Mouse (Mus musculus) left cerebral cortex, adult 8-10 months (tissue): ENCODE measurements around the gene AU018091. TPM values are rescaled to one million over a fixed set of nuclear protein-coding genes. Genes with fewer than 3 reads are reported as not detected.
"Not testable (repeated sequence)": the region's sequence is repeated elsewhere in the genome, so short reads cannot be mapped to it uniquely, and the experiment has no call there.

Experiments
- DNase-seq, 2 experiments: peaks; one replicate each; pipeline ENCODE4 v3.0.0; 2022; ENCODE audit warnings: low spot score in 2 of 2
- total RNA-seq, 4 experiments: library from RNA; stranded (reverse); gene quantifications; 2 replicates each; pipeline ENCODE4 v1.2.4; 2022

Gene AU018091
- not detected for total RNA-seq

GRCm38 (mm10) chr7:3168925-3169324 lies at the start of gene AU018091:
TSS of gene AU018091 (minus strand) at chr7:3169203.
- no peak for DNase-seq

- DNase-seq = no peak
Observed at GRCm38 (mm10) chr7:3217546-3218056, 48.6 kb upstream of the AU018091 start.

- no peak for DNase-seq
Observed at GRCm38 (mm10) chr7:3216331-3216730, 47.3 kb upstream of the AU018091 start.

GRCm38 (mm10) chr7:3213557-3213956 lies 44.6 kb upstream of the AU018091 start:
- DNase-seq = no peak

GRCm38 (mm10) chr7:3213156-3213555 lies 44.2 kb upstream of the AU018091 start:
- DNase-seq = no peak

GRCm38 (mm10) chr7:3212002-3212790 lies 43.2 kb upstream of the AU018091 start:
- DNase-seq = no peak

- no peak for DNase-seq
Observed at GRCm38 (mm10) chr7:3211518-3211917, 42.5 kb upstream of the AU018091 start.

GRCm38 (mm10) chr7:3210605-3211004 lies 41.6 kb upstream of the AU018091 start:
- no peak for DNase-seq

GRCm38 (mm10) chr7:3206520-3206919 lies 37.5 kb upstream of the AU018091 start:
- no peak for DNase-seq

- no peak for DNase-seq
Observed at GRCm38 (mm10) chr7:3204628-3205027, 35.6 kb upstream of the AU018091 start.

- no peak for DNase-seq
Observed at GRCm38 (mm10) chr7:3203890-3204289, 34.9 kb upstream of the AU018091 start.

- no peak for DNase-seq
Observed at GRCm38 (mm10) chr7:3201134-3201705, 32.2 kb upstream of the AU018091 start.

GRCm38 (mm10) chr7:3198884-3199283 lies 29.9 kb upstream of the AU018091 start:
- no peak for DNase-seq

GRCm38 (mm10) chr7:3195850-3196249 lies 26.8 kb upstream of the AU018091 start:
- DNase-seq = no peak

GRCm38 (mm10) chr7:3194531-3194930 lies 25.5 kb upstream of the AU018091 start:
- DNase-seq = no peak

- peak in 1 of 2 experiments; percentile 11 for DNase-seq
Observed at GRCm38 (mm10) chr7:3193905-3194304, 24.9 kb upstream of the AU018091 start.

GRCm38 (mm10) chr7:3193049-3193632 lies 24.1 kb upstream of the AU018091 start:
- no peak for DNase-seq

GRCm38 (mm10) chr7:3191971-3192498 lies 23.0 kb upstream of the AU018091 start:
- DNase-seq = no peak

- DNase-seq = not testable (repeated sequence)
Observed at GRCm38 (mm10) chr7:3186726-3187125, 17.7 kb upstream of the AU018091 start.

- DNase-seq = no peak
Observed at GRCm38 (mm10) chr7:3186136-3186535, 17.1 kb upstream of the AU018091 start.

- DNase-seq = no peak
Observed at GRCm38 (mm10) chr7:3184394-3184793, 15.4 kb upstream of the AU018091 start.

- not testable (repeated sequence) for DNase-seq
Observed at GRCm38 (mm10) chr7:3180958-3181357, 12.0 kb upstream of the AU018091 start.
